Mouse (Mus musculus): ENCODE results near the gene Six1.

DNA sequence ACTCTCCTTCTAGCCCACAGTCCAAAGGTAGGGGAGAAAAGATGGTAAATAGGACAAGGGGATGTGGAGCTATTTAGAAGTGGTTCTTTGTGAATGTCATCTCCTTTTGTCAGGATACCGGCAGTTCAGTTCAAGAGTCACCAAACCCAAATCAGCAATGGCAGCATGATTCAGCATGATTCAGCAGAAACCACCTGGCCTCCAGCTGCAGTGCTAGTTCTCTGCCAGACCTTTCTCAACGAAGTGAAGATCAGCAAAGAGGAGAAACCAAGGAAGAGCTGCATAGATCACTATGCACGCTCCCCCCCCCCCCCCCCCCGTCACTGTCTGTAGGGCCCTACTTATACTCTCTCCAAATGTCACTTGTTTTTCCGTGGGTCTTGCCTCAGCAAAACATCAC, 35.2 kb upstream of the Six1 start:
- no peak for TF ChIP-seq HCFC1 (IDR thresholded peaks at IDR 0.05; ENCODE audit: borderline replicate concordance, insufficient read depth, low read length)
- no peak for TF ChIP-seq ZNF384 (IDR thresholded peaks at IDR 0.05; ENCODE audit: low read depth, low read length)

Measured in ES-E14 (cell line).